Mouse (Mus musculus) intestine, embryonic 16.5 days (tissue): Measurements from ENCODE around the gene Slc44a3. TPM values are rescaled to one million over a fixed set of nuclear protein-coding genes. Genes with fewer than 3 reads are reported as not detected.
A peak's percentile ranks its signal among the peaks of the same experiment; 100 is the strongest.

Source experiments
- ATAC-seq: fragments of 200-750 bp; cut with Nextera tagmentation; 2 replicates; pipeline ENCODE4 v1.8.0; 2017; ENCODE audit warnings: moderate TSS enrichment, moderate library complexity
- H3K27ac ChIP-seq: fragments of 300-500 bp; sonication (generic); 2 replicates; pipeline ENCODE4 v1.5.1; 2014; ENCODE audit warnings: mild to moderate bottlenecking, low read length
- H3K27me3 ChIP-seq: fragments of 300-500 bp; sonication (generic); replicated peaks from 2 replicates; pipeline ENCODE4 v1.6.1; 2014; ENCODE audit warnings: low read length, control low read depth, mixed read lengths; ENCODE audit not compliant: control insufficient read depth, insufficient read depth
- H3K36me3 ChIP-seq: fragments of 300-500 bp; sonication (generic); 2 replicates; pipeline ENCODE4 v1.6.1; 2014; ENCODE audit warnings: low read length, control low read depth; ENCODE audit not compliant: control insufficient read depth, insufficient read depth
- H3K4me1 ChIP-seq: fragments of 300-500 bp; sonication (generic); 2 replicates; pipeline ENCODE4 v1.6.1; 2014; ENCODE audit warnings: low read length, control low read depth, mixed read lengths; ENCODE audit not compliant: control insufficient read depth, insufficient read depth
- H3K4me2 ChIP-seq: fragments of 300-500 bp; sonication (generic); 2 replicates; pipeline ENCODE4 v1.6.1; 2014; ENCODE audit warnings: low read depth, low read length, control low read depth
- H3K4me3 ChIP-seq: fragments of 300-500 bp; sonication (generic); 2 replicates; pipeline ENCODE4 v1.5.1; 2014; ENCODE audit warnings: mild to moderate bottlenecking, low read length
- H3K9ac ChIP-seq: fragments of 300-500 bp; sonication (generic); 2 replicates; pipeline ENCODE4 v1.6.1; 2014; ENCODE audit warnings: low read depth, low read length
- H3K9me3 ChIP-seq: fragments of 300-500 bp; sonication (generic); 2 replicates; pipeline ENCODE4 v1.6.1; 2016; ENCODE audit warnings: low read length, control low read depth; ENCODE audit not compliant: control insufficient read depth
- WGBS: fragments of 180-500 bp; shearing (Covaris S2); extraction: QIAGEN DNeasy Blood & Tissue Kit; methylation state at CpG from one replicate; pipeline ENCODE4 v1.1.7; 2014; 5-methylcytosine and 5-hydroxymethylcytosine counted together
- polyA plus RNA-seq: library from polyadenylated mRNA; unstranded; fragments of >200 nt; fragmentation: Nextera tagmentation; extraction: Ambion mirVana; gene quantifications from 2 replicates; pipeline ENCODE4 v1.2.1, GENCODE M21; 2015

Slc44a3 gene
- polyA plus RNA-seq, 1 experiment from 2014 or later: 54.9 TPM

DNA sequence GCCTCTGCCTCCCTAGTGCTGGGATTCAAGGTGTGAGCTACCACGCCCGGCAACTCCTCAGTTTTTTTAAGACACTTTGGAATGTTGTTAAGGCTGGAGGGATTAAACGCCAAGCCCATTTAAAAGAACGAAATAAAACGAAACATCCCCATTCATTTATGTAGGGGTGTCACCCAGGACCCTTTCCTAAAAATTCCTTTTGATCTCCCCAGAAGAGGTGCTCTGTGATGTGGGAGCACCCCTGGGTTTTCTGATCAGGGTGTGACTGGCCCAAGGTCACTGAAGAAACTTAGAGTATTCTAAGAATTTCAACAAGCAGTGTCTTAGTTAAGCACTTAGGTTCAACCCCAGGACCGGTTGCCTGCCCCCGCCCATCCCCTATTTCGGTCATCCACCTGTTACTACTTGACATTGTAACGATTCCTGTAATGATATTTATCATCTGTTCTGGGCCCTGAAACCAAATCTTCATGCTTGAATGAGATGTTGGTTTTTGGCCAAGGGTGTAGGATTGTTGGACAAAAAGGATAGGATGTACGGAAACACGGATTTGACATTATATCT, 103.4 kb downstream of the Slc44a3 start:
- no peak overlapping the region; the same call in 1 of the 2 replicates for H3K27ac ChIP-seq

DNA sequence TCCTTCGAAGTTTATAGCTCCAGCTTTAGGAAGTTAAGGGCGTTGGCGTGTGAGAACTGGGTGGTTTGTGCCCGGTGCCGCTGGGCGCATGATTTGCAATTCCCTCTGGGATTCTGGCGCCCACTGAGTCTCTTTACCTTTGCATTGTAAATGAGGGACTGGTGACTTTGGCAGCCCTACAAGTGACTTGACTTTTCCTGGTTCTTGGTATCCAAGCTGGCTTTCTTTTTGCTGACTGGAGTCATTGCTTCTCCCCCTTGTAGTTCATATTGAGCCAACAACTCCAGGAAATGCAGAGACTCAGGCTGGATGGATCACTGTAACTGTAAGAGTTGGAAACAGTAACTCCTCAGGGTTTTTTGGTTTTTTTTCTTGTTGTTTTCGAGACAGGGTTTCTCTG, 104.0 kb downstream of the Slc44a3 start:
- H3K9me3 ChIP-seq: no peaks in the 10 kb centered on the region
- peak overlapping the region; percentile 78 for H3K4me3 ChIP-seq
- H3K4me2 ChIP-seq: peak overlapping the region; percentile 93
- H3K4me1 ChIP-seq: peaks cover 25% of the 10 kb centered on the region
- 8% methylated on average over 8 of the region's 8 CpGs for WGBS
- peak overlapping the region; percentile 52; the same call in 1 of the 2 replicates for H3K27ac ChIP-seq
- H3K36me3 ChIP-seq: no peaks in the 10 kb centered on the region
- H3K27me3 ChIP-seq: no peaks in the 10 kb centered on the region
- H3K9ac ChIP-seq: peak overlapping the region; percentile 81
- no peak for ATAC-seq

More for the DNA sequence above, 103.4 kb downstream of the Slc44a3 start:
- ATAC-seq: no peak
- Histone ChIP-seq H3K9ac (peak overlapping the region; percentile 81), H3K9me3 (no peaks in the 10 kb centered on the region), H3K36me3 (no peaks in the 10 kb centered on the region), H3K27me3 (no peaks in the 10 kb centered on the region), H3K4me2 (peak overlapping the region; percentile 93), H3K4me3 (peak overlapping the region; percentile 78), H3K4me1 (peaks cover 30% of the 10 kb centered on the region)
- WGBS: 46% methylated on average over 11 of the region's 11 CpGs

- Histone ChIP-seq H3K36me3 (no peaks in the 10 kb centered on the region), H3K9ac (peak overlapping the region; percentile 81), H3K4me2 (peak overlapping the region; percentile 93), H3K27ac (peak overlapping the region; percentile 97), H3K4me1 (peaks cover 22% of the 10 kb centered on the region), H3K4me3 (peak overlapping the region; percentile 78), H3K27me3 (no peaks in the 10 kb centered on the region), H3K9me3 (no peaks in the 10 kb centered on the region)
- peak; percentile 45 for ATAC-seq
- WGBS: under 1% methylated on average over 13 of the region's 13 CpGs
Observed at GRCm38 (mm10) chr3:121427520-121427908, 104.7 kb downstream of the Slc44a3 start.

DNA sequence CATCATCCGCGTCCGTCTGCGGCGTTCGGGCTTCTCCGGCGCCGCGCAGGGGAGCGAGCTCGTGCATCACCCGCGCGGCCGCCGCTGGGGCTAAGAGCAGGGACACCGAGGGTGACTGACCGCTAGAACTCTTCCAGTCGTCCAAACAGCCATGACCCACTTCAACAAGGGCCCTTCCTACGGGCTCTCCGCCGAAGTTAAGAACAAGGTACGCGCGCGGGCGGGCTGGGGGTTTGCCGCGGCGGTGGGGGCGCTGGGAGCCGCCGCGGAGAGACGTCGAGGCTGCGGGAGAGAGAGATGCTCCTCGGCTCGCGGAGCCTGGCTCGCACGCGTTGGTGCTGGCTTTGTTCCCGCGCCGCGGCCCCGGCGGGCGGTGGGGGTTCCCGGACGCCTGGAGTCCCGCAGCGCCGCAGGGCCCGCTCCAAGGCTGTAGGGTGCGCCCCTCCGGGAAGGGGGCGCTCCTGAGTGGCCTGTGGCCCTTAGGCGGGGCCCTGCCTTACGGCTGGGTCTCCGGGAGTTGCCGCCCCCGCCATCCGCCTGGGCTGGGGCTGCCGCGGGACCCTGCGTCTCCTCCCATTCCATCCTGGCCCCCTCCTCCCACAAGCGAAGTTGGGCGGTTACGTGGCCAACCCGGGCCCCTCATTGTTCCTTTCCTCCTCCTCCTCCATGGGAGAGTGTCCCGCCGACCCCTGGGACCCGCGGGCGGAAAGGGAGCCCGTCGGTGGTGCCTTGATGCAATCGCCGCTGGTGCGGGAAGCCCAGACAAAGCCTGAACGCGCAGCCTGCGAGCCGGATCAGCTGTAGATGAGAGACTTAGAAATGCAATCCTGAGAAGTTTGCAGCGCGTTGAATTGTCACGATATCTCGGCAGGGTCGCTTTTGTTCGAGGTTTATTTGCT, 105.3 kb downstream of the Slc44a3 start:
- peak overlapping the region; percentile 97 for H3K27ac ChIP-seq
- peak overlapping the region; percentile 81 for H3K9ac ChIP-seq
- no peaks in the 10 kb centered on the region for H3K27me3 ChIP-seq
- under 1% methylated on average over 90 of the region's 93 CpGs for WGBS
- peak overlapping the region; percentile 78 for H3K4me3 ChIP-seq
- H3K9me3 ChIP-seq: no peaks in the 10 kb centered on the region
- peak overlapping the region; percentile 93 for H3K4me2 ChIP-seq
- H3K36me3 ChIP-seq: no peaks in the 10 kb centered on the region
- ATAC-seq: peak; percentile 77
- peaks cover 22% of the 10 kb centered on the region for H3K4me1 ChIP-seq

GRCm38 (mm10) chr3:121425861-121426620, 106.2 kb downstream of the Slc44a3 start, which contains the start of gene Cnn3:
Cnn3 (plus strand) TSS chr3:121426497.
- under 1% methylated on average over 66 of the region's 66 CpGs for WGBS
- H3K9me3 ChIP-seq: no peaks in the 10 kb centered on the region

GRCm38 (mm10) chr3:121422405-121422804, 109.8 kb downstream of the Slc44a3 start:
- WGBS: 70% methylated on average over 8 of the region's 8 CpGs
- no peak for ATAC-seq
- H3K4me1 ChIP-seq: peaks cover 5% of the 10 kb centered on the region; the same call in 1 of the 2 replicates
- no peak overlapping the region for H3K4me2 ChIP-seq
- no peaks in the 10 kb centered on the region for H3K36me3 ChIP-seq
- no peak overlapping the region for H3K27ac ChIP-seq
- no peaks in the 10 kb centered on the region for H3K27me3 ChIP-seq
- H3K9ac ChIP-seq: no peak overlapping the region
- no peak overlapping the region for H3K4me3 ChIP-seq
- H3K9me3 ChIP-seq: no peaks in the 10 kb centered on the region

More at GRCm38 (mm10) chr3:121425861-121426620, 106.2 kb downstream of the Slc44a3 start, which contains the start of gene Cnn3:
- H3K9ac ChIP-seq: peak within 1 kb of the TSS; percentile 81
- peak within 1 kb of the TSS; percentile 93 for H3K4me2 ChIP-seq
- H3K4me1 ChIP-seq: peaks cover 22% of the 10 kb centered on the region
- H3K27me3 ChIP-seq: no peaks in the 10 kb centered on the region
- no peaks in the 10 kb centered on the region for H3K36me3 ChIP-seq
- H3K27ac ChIP-seq: peak within 1 kb of the TSS; percentile 97
- peak within 1 kb of the TSS; percentile 78 for H3K4me3 ChIP-seq
- peak; percentile 92 for ATAC-seq

- no peak overlapping the region for H3K4me3 ChIP-seq
- H3K36me3 ChIP-seq: no peaks in the 10 kb centered on the region
- no peaks in the 10 kb centered on the region for H3K27me3 ChIP-seq
- no peak overlapping the region for H3K4me2 ChIP-seq
- WGBS: 85% methylated on average over 9 of the region's 9 CpGs
- H3K9ac ChIP-seq: no peak overlapping the region
- H3K9me3 ChIP-seq: no peaks in the 10 kb centered on the region
- no peak overlapping the region for H3K27ac ChIP-seq
- no peaks in the 10 kb centered on the region; the same call in 1 of the 2 replicates for H3K4me1 ChIP-seq
- no peak for ATAC-seq
Observed at GRCm38 (mm10) chr3:121418850-121419435, 113.3 kb downstream of the Slc44a3 start.

GRCm38 (mm10) chr3:121418251-121418601, 114.0 kb downstream of the Slc44a3 start:
- WGBS: 74% methylated on average over 6 of the region's 6 CpGs
- Histone ChIP-seq H3K4me2 (no peak overlapping the region), H3K27ac (no peak overlapping the region), H3K4me1 (no peaks in the 10 kb centered on the region; the same call in 1 of the 2 replicates), H3K9ac (no peak overlapping the region), H3K36me3 (no peaks in the 10 kb centered on the region), H3K27me3 (no peaks in the 10 kb centered on the region), H3K9me3 (no peaks in the 10 kb centered on the region), H3K4me3 (no peak overlapping the region)
- no peak for ATAC-seq
